Mouse (Mus musculus): ENCODE results near the gene Mrgprb4. TPM values are rescaled to one million over a fixed set of nuclear protein-coding genes. Genes with fewer than 3 reads are reported as not detected.

Gene Mrgprb4
- polyA plus RNA-seq (2014; fragmentation: Nextera tagmentation; extraction: Ambion mirVana) = not detected in 2 replicates

DNA sequence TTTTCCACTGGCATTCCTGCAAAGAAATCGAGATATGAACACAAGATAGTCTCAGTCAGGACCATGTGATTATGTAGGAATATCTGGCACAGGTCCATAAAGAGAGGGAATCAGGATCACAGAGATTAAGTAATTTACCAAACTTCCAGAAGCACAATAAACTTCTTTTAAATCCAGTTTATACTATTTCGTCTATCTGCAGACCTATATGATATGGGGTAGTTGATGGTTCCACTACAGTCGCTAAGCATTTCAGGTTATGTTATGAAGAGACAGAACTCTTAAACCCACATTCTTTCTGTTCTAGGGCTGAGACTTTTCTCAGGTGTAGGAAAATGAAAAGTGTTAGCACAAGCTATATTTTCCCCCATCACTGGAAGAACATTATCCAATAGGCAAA is at the start of gene Mrgprb4:
Mrgprb4 (minus strand) TSS at position 101 of the 400 bp plus-strand sequence.
- no peak for ATAC-seq (ENCODE audit: low FRiP score, low TSS enrichment)
- no peak within 1 kb of the TSS for H3K27ac ChIP-seq (replicated peaks; ENCODE audit: low read depth, low read length)
- H3K9ac ChIP-seq (replicated peaks; ENCODE audit: low read length) = no peak within 1 kb of the TSS
- 92% methylated on average over 3 of the region's 3 CpGs for WGBS
- H3K4me3 ChIP-seq (replicated peaks; ENCODE audit: low read depth, low read length) = no peak within 1 kb of the TSS
- DNase-seq = no peak
- no peaks in the 10 kb centered on the region for H3K9me3 ChIP-seq (ENCODE audit: control insufficient read depth, low read length)
- no peaks in the 10 kb centered on the region for H3K36me3 ChIP-seq (ENCODE audit: control insufficient read depth, insufficient read depth, low read length)
- H3K4me1 ChIP-seq (ENCODE audit: control insufficient read depth, insufficient read depth, low read length) = no peaks in the 10 kb centered on the region
- H3K27me3 ChIP-seq (ENCODE audit: control insufficient read depth, insufficient read depth, low read length) = no peaks in the 10 kb centered on the region
- H3K4me2 ChIP-seq (ENCODE audit: low read length) = no peak within 1 kb of the TSS

DNA sequence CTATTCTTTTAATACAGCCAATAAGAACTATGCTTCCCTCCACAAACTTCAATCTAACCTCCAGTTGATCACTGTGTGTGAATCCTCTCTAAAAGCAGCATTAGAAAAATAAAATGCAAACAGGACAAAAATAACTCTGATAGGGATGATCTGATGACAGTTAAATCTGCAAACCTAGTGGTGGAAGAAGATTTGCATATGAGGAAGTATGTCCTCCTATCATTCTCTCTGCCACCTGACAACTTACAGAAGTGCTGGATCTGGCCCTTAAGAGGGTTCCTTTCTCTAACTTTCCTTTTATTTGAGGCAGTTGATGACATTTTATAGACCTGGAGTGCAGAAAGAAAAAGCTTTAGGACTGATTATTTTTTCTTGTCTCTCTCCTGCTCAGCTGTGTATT is 27.0 kb upstream of the Mrgprb4 start:
- DNase-seq = no peak

DNA sequence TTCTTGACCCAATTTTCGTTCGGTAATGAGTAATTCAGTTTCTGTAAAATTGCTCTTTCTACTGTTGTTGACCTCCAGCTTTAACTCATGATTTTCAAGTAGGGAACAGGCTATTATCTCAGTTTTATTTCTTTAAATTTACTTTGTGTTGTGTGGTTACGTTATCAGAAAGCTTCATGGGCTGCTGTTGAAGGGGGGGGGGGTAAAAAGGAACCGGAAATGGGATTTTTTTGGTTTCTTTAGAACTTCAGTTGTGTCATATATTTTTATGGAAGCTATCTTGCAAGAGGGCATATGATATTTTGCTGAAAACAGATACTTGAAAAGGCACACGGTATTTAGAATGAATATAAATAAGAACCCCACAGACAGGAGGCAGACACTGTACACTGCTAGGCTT is 26.0 kb upstream of the Mrgprb4 start:
- H3K9ac ChIP-seq (replicated peaks; ENCODE audit: low read length) = no peak overlapping the region
- H3K4me2 ChIP-seq (ENCODE audit: low read length) = no peak overlapping the region
- no peaks in the 10 kb centered on the region for H3K27me3 ChIP-seq (ENCODE audit: control insufficient read depth, insufficient read depth, low read length)
- H3K4me3 ChIP-seq (replicated peaks; ENCODE audit: low read depth, low read length) = no peak overlapping the region
- DNase-seq (no peak), ATAC-seq (ENCODE audit: low FRiP score, low TSS enrichment) (no peak)
- no peak overlapping the region for H3K27ac ChIP-seq (replicated peaks; ENCODE audit: low read depth, low read length)
- 79% methylated on average over 5 of the region's 5 CpGs for WGBS
- H3K36me3 ChIP-seq (ENCODE audit: control insufficient read depth, insufficient read depth, low read length) = no peaks in the 10 kb centered on the region
- H3K9me3 ChIP-seq (ENCODE audit: control insufficient read depth, low read length) = peaks cover 4% of the 10 kb centered on the region
- H3K4me1 ChIP-seq (ENCODE audit: control insufficient read depth, insufficient read depth, low read length) = no peaks in the 10 kb centered on the region

More for the DNA sequence above, 27.0 kb upstream of the Mrgprb4 start:
- Histone ChIP-seq H3K4me1 (ENCODE audit: control insufficient read depth, insufficient read depth, low read length) (no peaks in the 10 kb centered on the region), H3K36me3 (ENCODE audit: control insufficient read depth, insufficient read depth, low read length) (no peaks in the 10 kb centered on the region), H3K9me3 (ENCODE audit: control insufficient read depth, low read length) (peaks cover 8% of the 10 kb centered on the region), H3K4me2 (ENCODE audit: low read length) (no peak overlapping the region), H3K9ac (replicated peaks; ENCODE audit: low read length) (no peak overlapping the region), H3K27me3 (ENCODE audit: control insufficient read depth, insufficient read depth, low read length) (no peaks in the 10 kb centered on the region), H3K4me3 (replicated peaks; ENCODE audit: low read depth, low read length) (no peak overlapping the region), H3K27ac (replicated peaks; ENCODE audit: low read depth, low read length) (no peak overlapping the region)
- no peak for ATAC-seq (ENCODE audit: low FRiP score, low TSS enrichment)

DNA sequence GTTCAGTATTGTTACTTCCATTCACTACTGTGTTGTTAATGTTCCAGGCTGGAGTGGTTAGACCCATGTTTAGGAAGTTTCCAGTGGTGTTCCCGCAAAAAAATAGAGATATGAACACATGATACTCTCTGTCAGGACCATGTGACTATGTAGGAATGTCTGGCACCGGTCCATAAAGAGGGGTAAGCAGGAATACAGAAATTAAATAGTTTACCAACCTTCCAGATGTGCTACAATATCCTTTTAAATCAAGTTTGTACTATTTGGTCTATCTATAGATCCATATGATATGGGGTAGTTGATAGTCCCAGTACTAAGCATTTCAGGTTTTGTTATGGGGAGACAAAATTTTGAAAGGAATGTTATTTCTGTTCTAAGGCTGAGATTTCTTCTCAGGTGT is 30.2 kb downstream of the Mrgprb4 start, which contains the start of gene Mrgprb5:
Mrgprb5 (minus strand) TSS at position 101 of the 400 bp plus-strand sequence.
- Histone ChIP-seq H3K4me2 (ENCODE audit: low read length) (no peak within 1 kb of the TSS), H3K27ac (replicated peaks; ENCODE audit: low read depth, low read length) (no peak within 1 kb of the TSS), H3K9me3 (ENCODE audit: control insufficient read depth, low read length) (no peaks in the 10 kb centered on the region), H3K9ac (replicated peaks; ENCODE audit: low read length) (no peak within 1 kb of the TSS), H3K27me3 (ENCODE audit: control insufficient read depth, insufficient read depth, low read length) (no peaks in the 10 kb centered on the region), H3K4me3 (replicated peaks; ENCODE audit: low read depth, low read length) (no peak within 1 kb of the TSS), H3K36me3 (ENCODE audit: control insufficient read depth, insufficient read depth, low read length) (no peaks in the 10 kb centered on the region), H3K4me1 (ENCODE audit: control insufficient read depth, insufficient read depth, low read length) (no peaks in the 10 kb centered on the region)
- DNase-seq = no peak
- 81% methylated on average over 2 of the region's 2 CpGs for WGBS
- no peak for ATAC-seq (ENCODE audit: low FRiP score, low TSS enrichment)

DNA sequence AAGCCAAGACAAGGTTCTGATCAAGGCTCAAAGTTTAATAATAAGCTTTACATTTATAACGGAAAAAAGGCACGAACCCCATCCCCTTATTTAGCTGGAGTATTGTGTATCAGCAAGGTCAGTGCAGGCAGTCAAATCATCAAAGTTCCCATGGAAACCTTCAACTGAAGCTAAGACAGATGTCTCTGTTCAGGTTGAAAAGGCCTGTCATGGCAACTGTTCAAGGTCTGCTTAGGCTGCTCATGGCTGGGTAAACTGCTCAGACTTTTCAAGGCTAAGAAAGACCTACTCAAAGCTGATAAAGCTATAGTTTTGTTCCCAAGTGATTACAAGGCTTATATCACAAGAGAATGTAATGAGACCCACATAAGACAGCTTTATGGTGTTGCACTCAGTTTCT is 31.6 kb downstream of the Mrgprb4 start:
- H3K36me3 ChIP-seq (ENCODE audit: control insufficient read depth, insufficient read depth, low read length) = no peaks in the 10 kb centered on the region
- ATAC-seq (ENCODE audit: low FRiP score, low TSS enrichment) = no peak
- 50% methylated on average over 2 of the region's 2 CpGs for WGBS
- no peak overlapping the region for H3K4me2 ChIP-seq (ENCODE audit: low read length)
- H3K4me3 ChIP-seq (replicated peaks; ENCODE audit: low read depth, low read length) = no peak overlapping the region
- H3K4me1 ChIP-seq (ENCODE audit: control insufficient read depth, insufficient read depth, low read length) = no peaks in the 10 kb centered on the region
- no peak for DNase-seq
- H3K9ac ChIP-seq (replicated peaks; ENCODE audit: low read length) = no peak overlapping the region
- no peaks in the 10 kb centered on the region for H3K9me3 ChIP-seq (ENCODE audit: control insufficient read depth, low read length)
- H3K27ac ChIP-seq (replicated peaks; ENCODE audit: low read depth, low read length) = no peak overlapping the region
- no peaks in the 10 kb centered on the region for H3K27me3 ChIP-seq (ENCODE audit: control insufficient read depth, insufficient read depth, low read length)

Other genes starting within 250 kb of the Mrgprb4 start
- not detected in 2 replicates for gene Mrgpra4, start 217.2 kb downstream of the Mrgprb4 start, polyA plus RNA-seq (2014; fragmentation: Nextera tagmentation; extraction: Ambion mirVana)
- not detected in 2 replicates for gene Mrgprx1, start 171.7 kb downstream of the Mrgprb4 start, polyA plus RNA-seq (2014; fragmentation: Nextera tagmentation; extraction: Ambion mirVana)
- gene Mrgprb5, start 30.3 kb downstream of the Mrgprb4 start, polyA plus RNA-seq (2014; fragmentation: Nextera tagmentation; extraction: Ambion mirVana) = not detected in 2 replicates
- gene Mrgprb8, start 189.2 kb upstream of the Mrgprb4 start, polyA plus RNA-seq (2014; fragmentation: Nextera tagmentation; extraction: Ambion mirVana) = not detected in 2 replicates